Mouse (Mus musculus) liver, adult 10 weeks (tissue): ENCODE measurements around the gene 4930563M21Rik. TPM values are rescaled to one million over a fixed set of nuclear protein-coding genes. Genes with fewer than 3 reads are reported as not detected.

Source experiments
- polyA plus RNA-seq: library from polyadenylated mRNA; stranded (reverse); fragments of 350-450 nt; fragmentation: Illumina TruSeq; extraction: RNeasy Lipid Tissue Mini Kit (QIAGEN cat#74804); gene quantifications from one replicate; pipeline ENCODE4 v1.2.3, GENCODE M21; 2014; ENCODE audit warnings: low read depth, low replicate concordance

4930563M21Rik gene
- not detected for polyA plus RNA-seq

GRCm38 (mm10) chr9:56010450-56010849 lies at the start of gene 4930563M21Rik:
Gene 4930563M21Rik (minus strand): TSS chr9:56010550.

GRCm38 (mm10) chr9:56041372-56042180 lies 31.2 kb upstream of the 4930563M21Rik start, which contains the start of gene Rcn2:
Gene Rcn2 (plus strand): TSS chr9:56041845.

GRCm38 (mm10) chr9:55937664-55938617 lies 72.4 kb downstream of the 4930563M21Rik start, which contains the start of gene Scaper:
Gene Scaper (minus strand): TSS chr9:55938119.

Other genes with a start within 250 kb of the 4930563M21Rik start
- 5.6 TPM for gene Scaper, start 72.4 kb downstream of the 4930563M21Rik start, polyA plus RNA-seq
- 19.7 TPM for gene Rcn2, start 31.3 kb upstream of the 4930563M21Rik start, polyA plus RNA-seq
- not detected for gene Pstpip1, start 79.4 kb upstream of the 4930563M21Rik start, polyA plus RNA-seq
- 4.9 TPM for gene Tspan3, start 154.9 kb upstream of the 4930563M21Rik start, polyA plus RNA-seq